Mouse (Mus musculus) kidney, embryonic 16.5 days (tissue): Measurements from ENCODE around the gene Stil. TPM values are rescaled to one million over a fixed set of nuclear protein-coding genes. Genes with fewer than 3 reads are reported as not detected.
A peak's percentile ranks its signal among the peaks of the same experiment; 100 is the strongest.

Experiments
- ATAC-seq: fragments of 200-750 bp; cut with Nextera tagmentation; 2 replicates; pipeline ENCODE4 v1.8.0; 2017; ENCODE audit warnings: moderate TSS enrichment; ENCODE audit not compliant: low FRiP score, low TSS enrichment
- H3K27ac ChIP-seq: fragments of 300-500 bp; sonication (generic); 2 replicates; pipeline ENCODE4 v1.5.1; 2014; ENCODE audit warnings: low read length
- H3K27me3 ChIP-seq: fragments of 300-500 bp; sonication (generic); 2 replicates; pipeline ENCODE4 v1.6.1; 2014; ENCODE audit warnings: low read length, control low read depth, mixed read lengths; ENCODE audit not compliant: insufficient read depth
- H3K36me3 ChIP-seq: fragments of 300-500 bp; sonication (generic); 2 replicates; pipeline ENCODE4 v1.6.1; 2014; ENCODE audit warnings: low read length, control low read depth, mixed read lengths; ENCODE audit not compliant: insufficient read depth
- H3K4me1 ChIP-seq: fragments of 300-500 bp; sonication (generic); 2 replicates; pipeline ENCODE4 v1.6.1; 2014; ENCODE audit warnings: low read length, control low read depth, mixed read lengths; ENCODE audit not compliant: insufficient read depth
- H3K4me2 ChIP-seq: fragments of 300-500 bp; sonication (generic); replicated peaks from 2 replicates; pipeline ENCODE4 v1.6.1; 2014; ENCODE audit warnings: low read depth, low read length
- H3K4me3 ChIP-seq: fragments of 300-500 bp; sonication (generic); 2 replicates; pipeline ENCODE4 v1.5.1; 2014; ENCODE audit warnings: mild to moderate bottlenecking, low read length
- H3K9ac ChIP-seq: fragments of 300-500 bp; sonication (generic); replicated peaks from 2 replicates; pipeline ENCODE4 v1.6.1; 2014; ENCODE audit warnings: low read length
- H3K9me3 ChIP-seq: fragments of 300-500 bp; sonication (generic); 2 replicates; pipeline ENCODE4 v1.6.1; 2016; ENCODE audit warnings: low read length, control low read depth
- WGBS: fragments of 180-500 bp; shearing (Covaris S2); extraction: QIAGEN DNeasy Blood & Tissue Kit; methylation state at CpG from one replicate; pipeline ENCODE4 v1.1.7; 2014; 5-methylcytosine and 5-hydroxymethylcytosine counted together
- polyA plus RNA-seq: library from polyadenylated mRNA; unstranded; fragments of >200 nt; fragmentation: Nextera tagmentation; extraction: Ambion mirVana; gene quantifications from 2 replicates; pipeline ENCODE4 v1.2.1, GENCODE M21; 2015

Stil gene
- polyA plus RNA-seq, 1 experiment from 2014 or later, result 12.0 TPM

GRCm38 (mm10) chr4:115071668-115072067 lies 71.7 kb downstream of the Stil start:
- Histone ChIP-seq H3K4me3 (no peak overlapping the region), H3K9ac (no peak overlapping the region), H3K9me3 (no peaks in the 10 kb centered on the region), H3K27me3 (peaks cover 7% of the 10 kb centered on the region; the same call in 1 of the 2 replicates), H3K27ac (no peak overlapping the region), H3K36me3 (no peaks in the 10 kb centered on the region), H3K4me1 (no peaks in the 10 kb centered on the region), H3K4me2 (no peak overlapping the region)
- ATAC-seq, result no peak
- 54% methylated on average over 1 of the region's 1 CpGs for WGBS

GRCm38 (mm10) chr4:115074789-115075188 lies 74.8 kb downstream of the Stil start:
- peak overlapping the region; percentile 79 for H3K27ac ChIP-seq
- WGBS, result 88% methylated on average over 1 of the region's 1 CpGs

DNA sequence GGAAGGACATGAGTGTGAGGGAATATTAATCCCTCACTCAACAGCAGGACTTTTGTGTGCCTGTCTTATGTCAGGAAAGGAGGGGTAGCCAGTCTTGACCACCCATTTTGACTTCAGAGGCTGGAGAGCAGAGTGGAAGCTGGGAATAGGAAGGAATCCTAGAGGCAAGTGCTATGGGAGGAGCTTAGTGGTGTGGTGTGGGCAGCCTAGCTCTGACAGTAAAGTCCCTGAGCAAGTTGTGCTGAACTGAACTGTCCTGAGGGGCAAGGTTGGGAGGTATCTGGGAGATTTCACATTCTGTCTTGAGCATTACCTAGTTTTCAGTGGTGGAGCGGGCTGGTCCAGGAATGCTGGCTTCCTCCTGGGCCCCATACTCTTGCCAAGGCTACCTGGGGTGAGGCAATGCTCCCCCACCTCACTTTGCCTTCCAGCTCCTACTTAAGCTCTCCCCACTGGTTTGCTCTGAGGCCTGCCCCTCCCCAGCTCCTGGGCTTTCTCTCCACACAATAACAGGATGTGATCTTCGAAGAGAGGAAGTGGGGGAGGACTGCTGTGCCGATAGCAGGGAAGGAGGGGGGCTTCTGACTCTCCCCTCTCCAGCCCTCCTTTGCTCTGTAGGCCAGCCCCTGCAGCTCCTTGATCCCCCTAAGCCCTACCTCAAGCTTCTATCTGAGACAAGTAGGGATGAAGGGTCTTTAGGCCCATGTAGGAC lies 75.4 kb downstream of the Stil start:
- no peaks in the 10 kb centered on the region for H3K27me3 ChIP-seq
- H3K4me1 ChIP-seq, result peaks cover 15% of the 10 kb centered on the region
- no peak overlapping the region for H3K4me2 ChIP-seq
- peak overlapping the region; percentile 79 for H3K27ac ChIP-seq
- no peaks in the 10 kb centered on the region for H3K9me3 ChIP-seq
- no peak overlapping the region for H3K9ac ChIP-seq
- H3K36me3 ChIP-seq, result no peaks in the 10 kb centered on the region
- WGBS, result 33% methylated on average over 3 of the region's 3 CpGs
- H3K4me3 ChIP-seq, result no peak overlapping the region
- ATAC-seq, result peak; percentile 39

More at GRCm38 (mm10) chr4:115074789-115075188, 74.8 kb downstream of the Stil start:
- Histone ChIP-seq H3K4me2 (no peak overlapping the region), H3K4me3 (no peak overlapping the region), H3K9me3 (no peaks in the 10 kb centered on the region), H3K9ac (no peak overlapping the region), H3K27me3 (no peaks in the 10 kb centered on the region), H3K36me3 (no peaks in the 10 kb centered on the region), H3K4me1 (peaks cover 11% of the 10 kb centered on the region)
- no peak for ATAC-seq

- H3K27me3 ChIP-seq, result no peaks in the 10 kb centered on the region
- peaks cover 15% of the 10 kb centered on the region for H3K4me1 ChIP-seq
- H3K9me3 ChIP-seq, result no peaks in the 10 kb centered on the region
- 31% methylated on average over 10 of the region's 10 CpGs for whole genome bisulfite sequencing
- H3K4me3 ChIP-seq, result no peak overlapping the region
- no peak overlapping the region for H3K4me2 ChIP-seq
- no peaks in the 10 kb centered on the region for H3K36me3 ChIP-seq
- ATAC-seq, result peak; percentile 77
- peak overlapping the region; percentile 50; the same call in 1 of the 2 replicates for H3K27ac ChIP-seq
- H3K9ac ChIP-seq, result peak overlapping the region; percentile 35; the same call in 1 of the 2 replicates
Measured at GRCm38 (mm10) chr4:115078892-115079820, 79.2 kb downstream of the Stil start.

DNA sequence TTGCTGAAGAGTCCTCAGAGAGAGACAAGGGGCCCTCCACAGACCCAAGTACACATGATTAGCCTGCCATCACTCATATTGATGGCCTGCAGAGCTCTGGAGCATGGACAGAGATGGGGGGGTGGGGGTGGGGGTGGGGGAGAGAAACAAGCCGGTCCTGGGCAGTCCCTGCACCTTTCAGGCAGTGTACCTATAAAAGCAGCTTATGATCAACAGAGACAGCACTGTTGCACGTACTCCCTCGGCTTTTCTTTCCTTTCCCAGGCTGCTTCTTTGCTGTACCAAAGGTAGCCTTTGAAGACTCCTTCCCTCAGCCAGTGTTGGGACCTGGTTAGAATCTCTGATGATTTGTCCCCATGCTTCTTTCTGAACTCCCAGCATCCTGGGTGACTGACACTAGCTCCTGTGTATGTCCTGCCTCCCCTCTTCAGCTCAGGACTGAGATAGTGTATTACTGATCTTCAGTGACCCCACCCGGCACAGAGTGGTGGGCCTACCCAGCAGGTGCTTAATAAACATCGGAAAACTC lies 79.9 kb downstream of the Stil start:
- Histone ChIP-seq H3K9me3 (no peaks in the 10 kb centered on the region), H3K4me1 (peaks cover 15% of the 10 kb centered on the region), H3K27me3 (no peaks in the 10 kb centered on the region), H3K36me3 (no peaks in the 10 kb centered on the region), H3K4me2 (no peak overlapping the region), H3K27ac (no peak overlapping the region), H3K9ac (no peak overlapping the region), H3K4me3 (no peak overlapping the region)
- WGBS, result 23% methylated on average over 5 of the region's 5 CpGs
- no peak for ATAC-seq

- WGBS, result 85% methylated on average over 3 of the region's 3 CpGs
Measured at GRCm38 (mm10) chr4:115083031-115083430, 83.1 kb downstream of the Stil start.

GRCm38 (mm10) chr4:115085522-115086095 lies 85.7 kb downstream of the Stil start:
- H3K4me1 ChIP-seq, result 0 out of 2 replicates have a peak, but pooled peaks cover 14% of the 10 kb centered on the region
- no peak overlapping the region for H3K9ac ChIP-seq
- H3K36me3 ChIP-seq, result no peaks in the 10 kb centered on the region
- H3K9me3 ChIP-seq, result no peaks in the 10 kb centered on the region
- H3K4me3 ChIP-seq, result no peak overlapping the region
- 18% methylated on average over 6 of the region's 6 CpGs for WGBS
- no peak overlapping the region for H3K27ac ChIP-seq
- no peak overlapping the region for H3K4me2 ChIP-seq
- H3K27me3 ChIP-seq, result no peaks in the 10 kb centered on the region
- ATAC-seq, result 0 out of 2 replicates have a peak, but pooled peaks have one; percentile 9

More at GRCm38 (mm10) chr4:115083031-115083430, 83.1 kb downstream of the Stil start:
- no peak for ATAC-seq
- H3K4me2 ChIP-seq, result no peak overlapping the region
- no peak overlapping the region for H3K9ac ChIP-seq
- no peaks in the 10 kb centered on the region for H3K36me3 ChIP-seq
- H3K27me3 ChIP-seq, result no peaks in the 10 kb centered on the region
- peaks cover 27% of the 10 kb centered on the region for H3K4me1 ChIP-seq
- H3K4me3 ChIP-seq, result no peak overlapping the region
- no peaks in the 10 kb centered on the region for H3K9me3 ChIP-seq
- H3K27ac ChIP-seq, result no peak overlapping the region

DNA sequence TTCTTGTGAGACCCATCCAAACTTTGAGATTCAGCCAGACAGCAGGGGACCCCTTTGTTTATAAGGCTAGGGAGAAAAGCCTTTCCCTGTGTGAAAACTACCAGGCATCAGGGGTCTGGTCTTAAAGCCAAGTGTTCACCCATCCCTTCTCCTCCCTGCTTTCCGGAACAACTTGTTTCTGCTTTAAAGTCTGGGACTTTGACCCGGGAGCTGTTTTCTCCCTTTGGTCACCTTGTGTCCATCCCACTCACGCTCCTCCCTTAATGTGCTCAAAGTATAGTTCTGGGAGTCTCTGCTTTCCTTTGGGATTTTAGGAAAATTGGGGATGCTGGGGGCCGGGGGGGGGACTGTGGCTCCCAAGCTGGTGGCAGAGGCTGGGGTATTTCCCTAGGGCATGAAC lies 86.3 kb downstream of the Stil start:
- Histone ChIP-seq H3K36me3 (no peaks in the 10 kb centered on the region), H3K4me2 (no peak overlapping the region), H3K9me3 (no peaks in the 10 kb centered on the region), H3K9ac (no peak overlapping the region), H3K27ac (peak overlapping the region; percentile 85), H3K27me3 (no peaks in the 10 kb centered on the region), H3K4me1 (0 out of 2 replicates have a peak, but pooled peaks cover 14% of the 10 kb centered on the region), H3K4me3 (no peak overlapping the region)
- ATAC-seq, result no peak
- WGBS, result 73% methylated on average over 4 of the region's 4 CpGs

DNA sequence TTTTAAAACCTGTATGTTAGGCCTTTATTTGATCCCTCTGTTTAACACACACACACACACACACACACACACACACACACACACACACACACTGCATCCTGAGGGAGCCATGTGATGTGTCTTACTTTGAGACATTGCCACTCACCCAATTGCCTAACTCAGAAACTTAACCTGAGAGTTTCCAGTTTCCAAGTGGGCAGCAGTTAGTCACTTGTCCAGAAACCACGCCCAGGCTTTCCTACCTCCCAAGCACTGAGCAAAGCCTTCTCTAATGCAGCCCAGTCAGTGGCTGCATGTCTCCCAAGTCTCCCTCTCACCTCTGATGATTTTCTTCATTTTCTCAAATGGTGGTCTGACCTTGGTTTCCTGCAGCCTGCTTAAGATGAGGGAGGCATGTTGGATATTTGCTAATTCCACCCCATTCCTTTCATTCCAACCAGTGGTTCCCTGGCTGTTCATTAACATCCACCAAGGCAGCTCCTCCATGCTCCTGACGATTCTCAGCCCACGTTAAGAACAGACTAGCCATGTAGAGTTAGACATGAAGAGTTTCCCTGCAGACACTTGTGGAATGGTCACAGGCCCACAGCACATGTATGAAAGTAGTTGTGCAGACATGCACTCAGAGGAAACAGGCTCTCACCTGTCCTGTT lies 86.9 kb downstream of the Stil start:
- Histone ChIP-seq H3K4me3 (no peak overlapping the region), H3K36me3 (no peaks in the 10 kb centered on the region), H3K27me3 (no peaks in the 10 kb centered on the region), H3K9me3 (no peaks in the 10 kb centered on the region), H3K27ac (peak overlapping the region; percentile 85), H3K4me1 (0 out of 2 replicates have a peak, but pooled peaks cover 14% of the 10 kb centered on the region), H3K4me2 (0 out of 2 replicates have a peak overlapping the region, but pooled peaks have one; percentile 6), H3K9ac (0 out of 2 replicates have a peak overlapping the region, but pooled peaks have one; percentile 6)
- ATAC-seq, result peak; percentile 20; the same call in 1 of the 2 replicates
- 45% methylated on average over 3 of the region's 3 CpGs for WGBS
